Mouse (Mus musculus): ENCODE results near the gene Pspc1. TPM values are rescaled to one million over a fixed set of nuclear protein-coding genes. Genes with fewer than 3 reads are reported as not detected.

The Pspc1 gene
- 73.8 TPM for total RNA-seq (2023)

DNA sequence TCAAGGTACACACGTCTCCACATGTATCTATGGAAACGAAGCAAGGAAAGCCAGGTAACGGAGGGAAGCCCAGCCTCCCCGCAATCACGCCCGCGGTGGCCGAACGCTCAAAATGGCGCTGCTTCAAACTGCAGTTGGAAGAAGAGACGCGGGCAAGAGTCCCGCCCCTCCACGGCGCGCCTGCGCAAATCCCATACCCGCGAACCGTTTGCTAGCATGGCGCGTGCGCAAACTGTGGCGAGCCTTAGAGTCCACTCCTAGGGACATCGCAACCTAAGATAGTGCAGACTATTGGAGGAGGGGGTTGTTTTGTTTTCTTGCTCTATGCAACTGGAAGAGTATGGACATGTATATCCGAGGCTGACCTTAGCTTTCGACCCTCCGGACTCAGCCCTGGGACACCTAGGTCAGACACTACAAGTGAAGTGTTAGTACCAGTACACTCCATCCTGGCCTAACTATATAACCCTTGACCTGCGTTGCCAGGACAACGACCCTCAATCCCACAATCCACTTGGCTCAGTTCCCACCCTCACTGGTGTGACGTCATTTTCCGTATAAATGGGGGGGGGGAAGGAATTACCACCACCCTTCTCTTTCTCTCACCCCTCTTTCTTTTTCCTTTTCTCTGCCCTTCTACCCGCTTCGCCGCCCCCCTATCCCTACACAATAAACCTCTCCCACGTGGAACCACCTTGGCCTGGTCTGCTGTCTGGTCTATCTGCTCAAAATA, at the start of gene Pspc1:
Pspc1 (minus strand) TSS at position 117 of the 733 bp plus-strand sequence.

DNA sequence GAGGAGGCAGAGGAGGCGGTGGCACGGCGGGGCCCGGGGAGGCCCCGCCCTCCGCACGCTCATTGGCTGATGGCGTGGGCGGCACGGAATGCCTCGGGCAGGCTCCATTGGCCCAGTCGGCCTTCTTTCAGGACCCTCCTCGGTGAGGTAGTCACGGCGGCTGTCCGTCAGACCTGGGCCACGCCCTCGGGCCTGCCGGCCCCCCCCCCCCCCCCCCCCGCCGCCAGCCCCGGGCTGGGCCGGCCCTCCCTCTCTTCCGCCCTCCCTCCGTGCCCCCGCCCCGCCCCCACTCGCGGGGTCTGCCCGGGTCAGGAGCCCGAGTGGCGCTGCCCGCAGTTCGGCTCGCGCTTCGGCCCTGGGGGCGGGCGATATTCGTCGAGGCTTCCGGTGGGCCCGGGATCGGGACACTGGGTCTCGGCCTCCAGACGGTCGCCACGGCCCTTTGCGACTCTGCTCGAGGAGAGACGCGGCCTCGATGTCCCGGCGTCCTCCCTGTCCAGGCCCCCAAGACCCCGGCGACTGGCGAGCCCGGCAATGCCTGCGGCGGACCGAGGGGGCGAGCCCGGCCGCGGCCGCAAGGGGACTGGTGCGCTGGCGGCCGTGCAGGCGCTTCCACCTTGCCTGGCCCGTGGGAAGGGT, 33.7 kb upstream of the Pspc1 start, which contains the start of gene Zmym5:
Zmym5 (minus strand) TSS at position 16 of the 639 bp plus-strand sequence.

Other genes with a start within 250 kb of the Pspc1 start
- 18.1 TPM for gene Cenpj, start 202.9 kb downstream of the Pspc1 start, total RNA-seq (2023)
- 67.4 TPM for gene Parp4, start 202.7 kb downstream of the Pspc1 start, total RNA-seq (2023)
- gene Mphosph8, start 110.1 kb downstream of the Pspc1 start, total RNA-seq (2023) = 34.8 TPM
- gene Zmym5, start 33.4 kb upstream of the Pspc1 start, total RNA-seq (2023) = 54.8 TPM
- gene Zmym2, start 108.3 kb upstream of the Pspc1 start, total RNA-seq (2023) = 115 TPM